Mouse (Mus musculus) liver, embryonic 13.5 days (tissue): ENCODE results near the gene Csk. TPM values are rescaled to one million over a fixed set of nuclear protein-coding genes. Genes with fewer than 3 reads are reported as not detected.

Experiments used
- ATAC-seq: fragments of 200-750 bp; cut with Nextera tagmentation; 2 replicates; pipeline ENCODE4 v1.8.0; 2017; ENCODE audit warnings: low read depth, mild to moderate bottlenecking, moderate number of reproducible peaks, moderate library complexity
- DNase-seq: peaks from one replicate; pipeline ENCODE4 v3.0.0; 2022
- H3K27ac ChIP-seq: fragments of 300-500 bp; sonication (generic); 2 replicates; pipeline ENCODE4 v1.5.1; 2015; ENCODE audit warnings: moderate library complexity, mild to moderate bottlenecking, inconsistent platforms
- H3K27me3 ChIP-seq: fragments of 300-500 bp; sonication (generic); 2 replicates; pipeline ENCODE4 v1.6.1; 2015; ENCODE audit warnings: mild to moderate bottlenecking, inconsistent platforms
- H3K36me3 ChIP-seq: fragments of 300-500 bp; sonication (generic); 2 replicates; pipeline ENCODE4 v1.6.1; 2015; ENCODE audit warnings: mild to moderate bottlenecking, inconsistent platforms
- H3K4me1 ChIP-seq: fragments of 300-500 bp; sonication (generic); replicated peaks from 2 replicates; pipeline ENCODE4 v1.6.1; 2015; ENCODE audit warnings: inconsistent platforms
- H3K4me2 ChIP-seq: fragments of 300-500 bp; sonication (generic); 2 replicates; pipeline ENCODE4 v1.6.1; 2015; ENCODE audit warnings: inconsistent platforms, mild to moderate bottlenecking, moderate library complexity
- H3K4me3 ChIP-seq: fragments of 300-500 bp; sonication (generic); replicated peaks from 2 replicates; pipeline ENCODE4 v1.5.1; 2015; ENCODE audit warnings: mild to moderate bottlenecking, inconsistent platforms
- H3K9ac ChIP-seq: fragments of 300-500 bp; sonication (generic); 2 replicates; pipeline ENCODE4 v1.6.1; 2015; ENCODE audit warnings: mild to moderate bottlenecking, inconsistent platforms
- H3K9me3 ChIP-seq: fragments of 300-500 bp; sonication (generic); replicated peaks from 2 replicates; pipeline ENCODE4 v1.6.1; 2016; ENCODE audit warnings: inconsistent platforms
- WGBS: fragments of 180-500 bp; shearing (Covaris S2); methylation state at CpG from one replicate; pipeline ENCODE4 v1.1.7; 2015; ENCODE audit not compliant: insufficient replicate concordance; 5-methylcytosine and 5-hydroxymethylcytosine counted together
- polyA plus RNA-seq: library from polyadenylated mRNA; unstranded; fragments of >200 nt; fragmentation: Nextera tagmentation; extraction: Ambion mirVana; gene quantifications from 2 replicates; pipeline ENCODE4 v1.2.1, GENCODE M21; 2015

Csk gene
- 20.7 and 21.7 TPM in 2 replicates for polyA plus RNA-seq

- Histone ChIP-seq H3K9me3 (no peaks in the 10 kb centered on the region), H3K36me3 (no peaks in the 10 kb centered on the region), H3K4me1 (peaks cover 35% of the 10 kb centered on the region), H3K4me2 (no peak within 1 kb of the TSS), H3K9ac (no peak within 1 kb of the TSS), H3K4me3 (no peak within 1 kb of the TSS), H3K27me3 (no peaks in the 10 kb centered on the region), H3K27ac (no peak within 1 kb of the TSS; the same call in 1 of the 2 replicates)
- ATAC-seq (no peak), DNase-seq (no peak)
- 66% methylated on average over 5 of the region's 5 CpGs for WGBS
Measured at GRCm38 (mm10) chr9:57653283-57653682, at the start of gene Csk. Gene Csk (minus strand): TSS chr9:57653631.

- no peak overlapping the region for H3K9ac ChIP-seq
- no peaks in the 10 kb centered on the region for H3K9me3 ChIP-seq
- peaks cover 25% of the 10 kb centered on the region for H3K4me1 ChIP-seq
- no peaks in the 10 kb centered on the region for H3K36me3 ChIP-seq
- no peak overlapping the region for H3K4me3 ChIP-seq
- DNase-seq (no peak), ATAC-seq (no peak)
- no peak overlapping the region for H3K4me2 ChIP-seq
- peaks cover 46% of the 10 kb centered on the region for H3K27me3 ChIP-seq
- WGBS: 53% methylated on average over 1 of the region's 1 CpGs
- no peak overlapping the region for H3K27ac ChIP-seq
Measured at GRCm38 (mm10) chr9:57698466-57699150, 45.2 kb upstream of the Csk start.

- DNase-seq (peak; percentile 33), ATAC-seq (peak; percentile 82)
- Histone ChIP-seq H3K4me1 (peaks cover 25% of the 10 kb centered on the region), H3K4me3 (peak overlapping the region; percentile 52), H3K4me2 (peak overlapping the region; percentile 72), H3K27me3 (peaks cover 56% of the 10 kb centered on the region), H3K9me3 (no peaks in the 10 kb centered on the region), H3K9ac (no peak overlapping the region), H3K27ac (no peak overlapping the region), H3K36me3 (no peaks in the 10 kb centered on the region)
- 2% methylated on average over 4 of the region's 4 CpGs for WGBS
Measured at GRCm38 (mm10) chr9:57697380-57697779, 43.9 kb upstream of the Csk start.

GRCm38 (mm10) chr9:57696380-57697285, 43.2 kb upstream of the Csk start:
- Histone ChIP-seq H3K9ac (peak overlapping the region; percentile 33), H3K4me2 (peak overlapping the region; percentile 72), H3K27me3 (peaks cover 61% of the 10 kb centered on the region), H3K36me3 (no peaks in the 10 kb centered on the region), H3K4me3 (peak overlapping the region; percentile 52), H3K27ac (no peak overlapping the region), H3K4me1 (peaks cover 25% of the 10 kb centered on the region), H3K9me3 (no peaks in the 10 kb centered on the region)
- DNase-seq (peak; percentile 12), ATAC-seq (peak; percentile 59)
- 3% methylated on average over 42 of the region's 42 CpGs for WGBS

GRCm38 (mm10) chr9:57694108-57694507, 40.7 kb upstream of the Csk start:
- H3K36me3 ChIP-seq: no peaks in the 10 kb centered on the region
- ATAC-seq: no peak
- H3K4me1 ChIP-seq: peaks cover 25% of the 10 kb centered on the region
- H3K4me2 ChIP-seq: no peak overlapping the region
- no peak overlapping the region for H3K4me3 ChIP-seq
- no peaks in the 10 kb centered on the region for H3K9me3 ChIP-seq
- H3K27ac ChIP-seq: no peak overlapping the region
- H3K9ac ChIP-seq: no peak overlapping the region
- DNase-seq: no peak
- peaks cover 55% of the 10 kb centered on the region for H3K27me3 ChIP-seq
- 74% methylated on average over 2 of the region's 2 CpGs for WGBS

GRCm38 (mm10) chr9:57688606-57689005, 35.2 kb upstream of the Csk start:
- DNase-seq (no peak), ATAC-seq (no peak)
- 80% methylated on average over 2 of the region's 2 CpGs for WGBS
- Histone ChIP-seq H3K4me1 (no peaks in the 10 kb centered on the region), H3K4me2 (no peak overlapping the region), H3K9me3 (no peaks in the 10 kb centered on the region), H3K27ac (no peak overlapping the region), H3K9ac (no peak overlapping the region), H3K27me3 (peaks cover 15% of the 10 kb centered on the region), H3K36me3 (no peaks in the 10 kb centered on the region), H3K4me3 (no peak overlapping the region)

GRCm38 (mm10) chr9:57688158-57688557, 34.7 kb upstream of the Csk start:
- 43% methylated on average over 2 of the region's 2 CpGs for WGBS
- Histone ChIP-seq H3K27ac (no peak overlapping the region), H3K9ac (no peak overlapping the region), H3K4me1 (no peaks in the 10 kb centered on the region), H3K36me3 (no peaks in the 10 kb centered on the region), H3K4me3 (no peak overlapping the region), H3K4me2 (no peak overlapping the region), H3K27me3 (peaks cover 13% of the 10 kb centered on the region), H3K9me3 (no peaks in the 10 kb centered on the region)
- ATAC-seq (no peak), DNase-seq (peak; percentile 46)

GRCm38 (mm10) chr9:57687751-57688150, 34.3 kb upstream of the Csk start, which contains the start of gene Cyp1a1:
Gene Cyp1a1 (plus strand): TSS chr9:57687928.
- ATAC-seq (peak; percentile 71), DNase-seq (no peak)
- H3K9ac ChIP-seq: no peak within 1 kb of the TSS
- H3K4me3 ChIP-seq: no peak within 1 kb of the TSS
- H3K4me1 ChIP-seq: no peaks in the 10 kb centered on the region
- H3K27me3 ChIP-seq: peaks cover 9% of the 10 kb centered on the region
- no peaks in the 10 kb centered on the region for H3K9me3 ChIP-seq
- no peaks in the 10 kb centered on the region for H3K36me3 ChIP-seq
- no peak within 1 kb of the TSS for H3K4me2 ChIP-seq
- 64% methylated on average over 2 of the region's 2 CpGs for WGBS
- no peak within 1 kb of the TSS for H3K27ac ChIP-seq

GRCm38 (mm10) chr9:57686011-57686410, 32.6 kb upstream of the Csk start:
- no peak overlapping the region for H3K4me3 ChIP-seq
- no peak overlapping the region for H3K4me2 ChIP-seq
- no peaks in the 10 kb centered on the region for H3K9me3 ChIP-seq
- ATAC-seq (no peak), DNase-seq (no peak)
- H3K9ac ChIP-seq: no peak overlapping the region
- 0 out of 2 replicates have a peak, but pooled peaks cover under 1% of the 10 kb centered on the region for H3K27me3 ChIP-seq
- H3K27ac ChIP-seq: no peak overlapping the region
- no peaks in the 10 kb centered on the region for H3K36me3 ChIP-seq
- 74% methylated on average over 5 of the region's 5 CpGs for WGBS
- H3K4me1 ChIP-seq: no peaks in the 10 kb centered on the region

- no peak within 1 kb of the TSS for H3K4me3 ChIP-seq
- no peak within 1 kb of the TSS for H3K9ac ChIP-seq
- H3K36me3 ChIP-seq: no peaks in the 10 kb centered on the region
- ATAC-seq (no peak), DNase-seq (no peak)
- 57% methylated on average over 5 of the region's 5 CpGs for WGBS
- no peak within 1 kb of the TSS for H3K4me2 ChIP-seq
- H3K27me3 ChIP-seq: peaks cover 7% of the 10 kb centered on the region; the same call in 1 of the 2 replicates
- H3K4me1 ChIP-seq: no peaks in the 10 kb centered on the region
- H3K9me3 ChIP-seq: no peaks in the 10 kb centered on the region
- no peak within 1 kb of the TSS for H3K27ac ChIP-seq
Measured at GRCm38 (mm10) chr9:57683520-57683919, 30.1 kb upstream of the Csk start, which contains the start of gene Cyp1a2. Gene Cyp1a2 (minus strand): TSS chr9:57683703.

- Histone ChIP-seq H3K36me3 (no peaks in the 10 kb centered on the region), H3K4me2 (no peak overlapping the region), H3K4me1 (no peaks in the 10 kb centered on the region), H3K27ac (no peak overlapping the region), H3K4me3 (no peak overlapping the region), H3K9ac (no peak overlapping the region), H3K9me3 (no peaks in the 10 kb centered on the region), H3K27me3 (peaks cover 7% of the 10 kb centered on the region; the same call in 1 of the 2 replicates)
- ATAC-seq (no peak), DNase-seq (no peak)
- 70% methylated on average over 10 of the region's 10 CpGs for WGBS
Measured at GRCm38 (mm10) chr9:57681411-57681810, 28.0 kb upstream of the Csk start.
